Mouse (Mus musculus): ENCODE measurements around the gene Smco3.

DNA sequence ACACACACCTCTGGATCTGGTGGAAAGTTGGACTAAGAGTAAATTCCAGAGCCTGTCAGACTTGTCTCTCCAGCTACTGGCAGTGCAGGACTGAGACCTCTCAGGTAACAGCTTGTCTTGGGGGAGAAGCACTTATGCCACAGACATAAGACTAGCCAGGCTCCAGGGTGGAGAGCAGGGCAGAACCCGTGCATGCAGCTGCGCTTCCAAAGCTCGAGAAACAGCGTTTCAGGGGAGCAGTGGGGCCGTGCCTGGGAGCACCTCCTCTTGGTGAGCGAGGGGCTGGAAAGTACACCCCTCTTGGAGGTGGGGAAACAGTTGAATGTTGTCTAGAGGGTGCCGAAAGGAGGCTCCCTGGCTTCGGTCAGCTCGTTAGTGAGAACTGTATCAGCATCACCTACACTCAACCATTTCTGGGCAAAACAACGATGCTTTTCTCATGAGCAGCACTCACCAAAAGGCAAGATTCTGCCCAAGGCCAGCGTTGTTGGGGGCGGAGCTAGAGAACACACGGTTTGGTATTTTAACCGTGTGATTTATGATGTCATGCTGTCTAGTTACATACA lies 20.9 kb upstream of the Smco3 start:
- no peak for TF ChIP-seq GATA1 (IDR thresholded peaks at IDR 0.05; ENCODE audit: borderline replicate concordance, low read length)
- TF ChIP-seq FLI1 (IDR thresholded peaks at IDR 0.05; ENCODE audit: low read length): no peak

All from megakaryocyte, embryonic 14.5 days (primary cell).